Mouse (Mus musculus): ENCODE measurements around the gene Otx2.

- no peak for TF ChIP-seq CTCF (IDR thresholded peaks at IDR 0.05; ENCODE audit: insufficient read depth, low read length)
- no peak for TF ChIP-seq POLR2A (IDR thresholded peaks at IDR 0.05; ENCODE audit: borderline replicate concordance, extremely low read depth, low read depth, low read length)
Observed at GRCm38 (mm10) chr14:48700790-48701370, 27.3 kb upstream of the Otx2 start.
